Mouse (Mus musculus): ENCODE measurements around the gene Xxylt1. TPM values are rescaled to one million over a fixed set of nuclear protein-coding genes. Genes with fewer than 3 reads are reported as not detected.

Xxylt1 gene
- polyA plus RNA-seq, 1 experiment from 2014 or later, result 10.8 TPM

DNA sequence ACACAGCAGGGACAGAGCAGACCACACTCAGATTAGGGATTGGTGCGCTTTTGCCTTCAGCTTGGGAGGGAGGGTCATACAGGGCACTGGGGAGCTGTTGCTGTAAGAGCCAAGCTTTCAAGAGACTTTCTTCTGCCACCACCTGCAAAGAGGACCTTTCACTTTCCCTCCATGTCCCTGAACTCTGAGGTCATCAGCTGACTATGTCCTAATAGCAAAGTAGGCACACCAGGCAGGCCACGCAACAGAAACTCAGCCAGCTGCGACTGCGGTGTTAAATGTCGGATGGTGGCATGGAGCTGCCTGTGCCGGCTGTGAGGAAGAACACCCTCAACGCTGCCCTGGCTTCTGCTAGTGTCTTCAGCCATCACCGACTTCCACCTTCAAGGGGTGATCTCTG is 120.1 kb downstream of the Xxylt1 start:
- H3K36me3 ChIP-seq, result peaks cover 9% of the 10 kb centered on the region
- no peak overlapping the region for H3K27ac ChIP-seq
- no peaks in the 10 kb centered on the region for H3K27me3 ChIP-seq
- 83% methylated on average over 8 of the region's 8 CpGs for WGBS
- peaks cover 7% of the 10 kb centered on the region; the same call in 1 of the 2 replicates for H3K4me1 ChIP-seq (replicated peaks)
- H3K9ac ChIP-seq, result no peak overlapping the region
- H3K4me3 ChIP-seq, result no peak overlapping the region
- H3K9me3 ChIP-seq, result no peaks in the 10 kb centered on the region
- no peak overlapping the region for H3K4me2 ChIP-seq
- no peak for ATAC-seq (ENCODE audit: low FRiP score)

GRCm38 (mm10) chr16:30960266-30960665 is 121.0 kb downstream of the Xxylt1 start:
- Histone ChIP-seq H3K9me3 (no peaks in the 10 kb centered on the region), H3K4me3 (no peak overlapping the region), H3K27me3 (no peaks in the 10 kb centered on the region), H3K4me1 (replicated peaks) (peaks cover 10% of the 10 kb centered on the region; the same call in 1 of the 2 replicates), H3K36me3 (peaks cover 9% of the 10 kb centered on the region), H3K27ac (no peak overlapping the region), H3K4me2 (no peak overlapping the region), H3K9ac (no peak overlapping the region)
- no peak for ATAC-seq (ENCODE audit: low FRiP score)
- 95% methylated on average over 4 of the region's 4 CpGs for WGBS

GRCm38 (mm10) chr16:30959692-30960091 is 121.5 kb downstream of the Xxylt1 start:
- no peaks in the 10 kb centered on the region for H3K9me3 ChIP-seq
- no peak overlapping the region for H3K9ac ChIP-seq
- H3K27ac ChIP-seq, result no peak overlapping the region
- H3K4me2 ChIP-seq, result no peak overlapping the region
- peaks cover 9% of the 10 kb centered on the region for H3K36me3 ChIP-seq
- H3K27me3 ChIP-seq, result no peaks in the 10 kb centered on the region
- WGBS, result 94% methylated on average over 12 of the region's 12 CpGs
- H3K4me1 ChIP-seq (replicated peaks), result peaks cover 10% of the 10 kb centered on the region; the same call in 1 of the 2 replicates
- H3K4me3 ChIP-seq, result no peak overlapping the region
- ATAC-seq (ENCODE audit: low FRiP score), result no peak

DNA sequence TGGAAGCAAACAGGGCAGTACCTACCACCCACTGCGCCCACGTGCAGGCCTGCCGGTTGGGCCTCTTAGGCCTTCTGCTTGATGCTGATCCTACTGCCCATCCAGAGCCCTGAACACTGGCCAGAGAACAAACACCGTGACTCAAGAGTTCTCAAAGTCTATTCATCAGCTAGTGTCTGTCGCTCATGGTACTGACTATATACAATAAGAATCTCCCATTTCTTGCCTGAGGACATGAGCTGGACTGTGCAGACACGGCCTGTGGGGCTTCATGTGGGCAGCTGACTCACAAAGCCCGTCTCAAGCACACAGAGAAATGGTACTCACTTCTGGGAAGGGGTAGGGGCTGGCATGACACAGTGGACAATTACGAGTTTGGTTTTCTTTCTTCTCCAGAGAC is 125.1 kb downstream of the Xxylt1 start:
- Histone ChIP-seq H3K4me3 (no peak overlapping the region), H3K9me3 (no peaks in the 10 kb centered on the region), H3K27me3 (no peaks in the 10 kb centered on the region), H3K4me2 (no peak overlapping the region), H3K9ac (no peak overlapping the region), H3K36me3 (peaks cover 9% of the 10 kb centered on the region), H3K27ac (no peak overlapping the region), H3K4me1 (replicated peaks) (0 out of 2 replicates have a peak, but pooled peaks cover 2% of the 10 kb centered on the region)
- no peak for ATAC-seq (ENCODE audit: low FRiP score)
- WGBS, result 89% methylated on average over 8 of the region's 8 CpGs

GRCm38 (mm10) chr16:30948636-30949035 is 132.6 kb downstream of the Xxylt1 start:
- ATAC-seq (ENCODE audit: low FRiP score), result no peak
- H3K4me1 ChIP-seq (replicated peaks), result no peaks in the 10 kb centered on the region
- H3K4me3 ChIP-seq, result no peak overlapping the region
- H3K9ac ChIP-seq, result no peak overlapping the region
- no peaks in the 10 kb centered on the region for H3K9me3 ChIP-seq
- H3K27ac ChIP-seq, result no peak overlapping the region
- 77% methylated on average over 1 of the region's 1 CpGs for WGBS
- H3K36me3 ChIP-seq, result 0 out of 2 replicates have a peak, but pooled peaks cover 3% of the 10 kb centered on the region
- H3K27me3 ChIP-seq, result no peaks in the 10 kb centered on the region
- no peak overlapping the region for H3K4me2 ChIP-seq

DNA sequence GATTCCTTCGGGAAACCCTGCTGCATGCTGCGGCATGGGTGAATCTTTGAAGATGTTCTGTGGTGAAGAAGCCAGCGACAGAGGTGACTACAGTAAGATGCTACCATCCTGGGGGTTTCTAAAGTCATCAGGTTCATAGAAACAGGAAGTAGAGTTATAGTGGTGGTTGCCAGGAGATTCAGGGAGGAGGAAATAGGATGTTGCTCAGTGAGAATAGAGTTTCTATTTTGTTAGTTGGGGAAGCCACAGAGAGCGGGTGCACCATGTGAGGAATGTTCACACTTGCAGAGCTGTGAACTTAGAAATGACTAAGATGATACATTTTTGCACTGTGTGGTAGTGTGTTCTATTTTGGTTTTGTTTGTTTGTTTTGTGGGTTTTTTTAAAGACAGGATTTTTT is 133.0 kb downstream of the Xxylt1 start:
- WGBS, result 98% methylated on average over 4 of the region's 4 CpGs
- no peak overlapping the region for H3K4me2 ChIP-seq
- no peak overlapping the region for H3K4me3 ChIP-seq

GRCm38 (mm10) chr16:30944886-30945285 is 136.3 kb downstream of the Xxylt1 start:
- Histone ChIP-seq H3K27me3 (no peaks in the 10 kb centered on the region), H3K9ac (no peak overlapping the region), H3K36me3 (0 out of 2 replicates have a peak, but pooled peaks cover 3% of the 10 kb centered on the region), H3K4me1 (replicated peaks) (0 out of 2 replicates have a peak, but pooled peaks cover 3% of the 10 kb centered on the region), H3K9me3 (no peaks in the 10 kb centered on the region), H3K4me3 (no peak overlapping the region), H3K27ac (no peak overlapping the region), H3K4me2 (no peak overlapping the region)
- ATAC-seq (ENCODE audit: low FRiP score), result no peak
- WGBS, result 81% methylated on average over 8 of the region's 8 CpGs

More for the DNA sequence above, 133.0 kb downstream of the Xxylt1 start:
- Histone ChIP-seq H3K36me3 (0 out of 2 replicates have a peak, but pooled peaks cover 3% of the 10 kb centered on the region), H3K27ac (no peak overlapping the region), H3K9me3 (no peaks in the 10 kb centered on the region), H3K4me1 (replicated peaks) (no peaks in the 10 kb centered on the region), H3K27me3 (no peaks in the 10 kb centered on the region), H3K9ac (no peak overlapping the region)
- ATAC-seq (ENCODE audit: low FRiP score), result no peak

DNA sequence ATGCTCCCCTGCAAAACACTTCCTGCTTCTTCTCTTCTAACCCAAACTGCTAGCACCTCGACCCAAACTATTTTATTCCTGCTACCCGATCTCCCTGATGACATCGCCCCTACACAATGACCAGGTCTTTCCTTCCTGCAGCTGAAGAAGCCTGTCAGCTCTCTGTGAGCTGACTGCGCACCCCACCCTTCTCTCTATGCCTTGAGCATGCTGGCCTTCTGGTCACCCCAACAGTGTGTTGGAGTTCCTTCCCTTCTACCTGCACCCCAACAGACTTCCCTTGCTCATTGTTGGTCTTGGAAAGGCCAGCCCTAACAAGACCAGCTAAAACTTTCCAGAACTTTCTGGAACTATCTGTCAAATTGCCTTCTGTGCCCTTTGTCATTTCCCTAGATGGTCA is 137.3 kb downstream of the Xxylt1 start:
- no peak overlapping the region for H3K4me2 ChIP-seq
- H3K27me3 ChIP-seq, result no peaks in the 10 kb centered on the region
- H3K36me3 ChIP-seq, result 0 out of 2 replicates have a peak, but pooled peaks cover 3% of the 10 kb centered on the region
- H3K4me1 ChIP-seq (replicated peaks), result peaks cover 10% of the 10 kb centered on the region; the same call in 1 of the 2 replicates
- H3K27ac ChIP-seq, result no peak overlapping the region
- ATAC-seq (ENCODE audit: low FRiP score), result no peak
- WGBS, result 82% methylated on average over 4 of the region's 4 CpGs
- no peak overlapping the region for H3K4me3 ChIP-seq
- no peak overlapping the region for H3K9ac ChIP-seq
- H3K9me3 ChIP-seq, result no peaks in the 10 kb centered on the region

DNA sequence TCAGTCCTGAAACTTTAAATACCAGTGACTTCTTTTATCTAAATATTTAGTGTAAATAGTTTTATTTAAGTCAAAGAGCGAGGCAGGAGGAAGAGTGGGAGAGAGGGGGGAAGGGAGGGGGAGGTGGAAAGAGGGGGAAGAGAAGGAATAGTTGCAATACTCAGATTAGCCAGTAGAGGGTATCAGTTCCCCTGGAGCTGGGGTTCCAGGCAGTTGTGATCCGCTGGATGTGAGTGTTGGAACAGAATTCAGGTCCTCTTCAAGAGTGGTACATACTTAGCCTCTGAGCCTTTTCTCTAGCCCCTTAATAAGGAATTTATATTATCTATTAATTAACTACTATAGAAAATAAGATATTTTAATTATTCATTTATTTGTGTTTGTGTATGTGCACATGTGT is 140.5 kb downstream of the Xxylt1 start:
- no peaks in the 10 kb centered on the region for H3K9me3 ChIP-seq
- H3K27me3 ChIP-seq, result 0 out of 2 replicates have a peak, but pooled peaks cover 2% of the 10 kb centered on the region
- WGBS, result 76% methylated on average over 2 of the region's 2 CpGs
- no peak overlapping the region for H3K4me2 ChIP-seq
- no peak overlapping the region for H3K4me3 ChIP-seq
- no peak for ATAC-seq (ENCODE audit: low FRiP score)
- no peaks in the 10 kb centered on the region for H3K36me3 ChIP-seq
- peaks cover 10% of the 10 kb centered on the region; the same call in 1 of the 2 replicates for H3K4me1 ChIP-seq (replicated peaks)
- H3K9ac ChIP-seq, result no peak overlapping the region
- H3K27ac ChIP-seq, result no peak overlapping the region

DNA sequence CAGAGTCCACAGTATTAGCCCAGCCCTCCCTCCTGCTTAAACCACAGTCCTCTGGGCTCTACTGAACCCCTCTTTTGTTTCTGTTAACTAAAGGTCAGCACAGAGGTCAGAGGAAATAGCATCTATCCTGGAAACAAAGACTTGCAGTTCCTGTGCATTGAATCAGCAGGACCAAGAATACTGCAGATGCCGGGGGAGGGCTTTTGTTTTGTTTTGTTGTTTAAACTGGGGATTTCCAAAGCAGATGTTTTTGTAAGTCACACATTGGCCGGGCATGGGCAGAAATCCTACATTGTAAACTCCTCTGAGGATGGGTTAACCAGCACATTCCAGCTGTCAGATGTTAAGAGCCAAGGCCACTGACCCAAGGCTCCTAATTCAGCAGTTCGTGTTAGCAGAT is 141.3 kb downstream of the Xxylt1 start:
- ATAC-seq (ENCODE audit: low FRiP score), result no peak
- no peak overlapping the region for H3K27ac ChIP-seq

DNA sequence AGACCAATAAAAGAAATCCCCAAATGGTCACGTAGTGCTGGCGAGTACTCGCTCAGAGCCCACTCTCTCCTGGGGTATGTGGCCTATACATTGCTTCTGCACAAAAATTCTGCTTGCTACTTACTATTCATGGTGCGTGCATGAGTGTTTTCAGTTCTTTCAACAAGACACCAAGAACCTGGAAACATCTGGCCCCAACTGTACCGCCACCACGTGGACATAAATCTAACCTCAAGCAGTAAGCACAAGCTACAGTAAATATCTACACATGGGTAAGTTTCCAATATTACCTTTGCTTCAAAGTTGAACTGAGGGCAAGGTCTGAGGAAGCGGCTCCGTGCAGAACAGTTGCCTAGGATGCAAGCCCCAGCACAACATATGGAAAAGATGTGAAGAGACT is 142.0 kb downstream of the Xxylt1 start:
- Histone ChIP-seq H3K4me1 (replicated peaks) (peaks cover 25% of the 10 kb centered on the region), H3K27me3 (0 out of 2 replicates have a peak, but pooled peaks cover 2% of the 10 kb centered on the region), H3K4me2 (no peak overlapping the region), H3K9ac (no peak overlapping the region), H3K4me3 (no peak overlapping the region), H3K9me3 (no peaks in the 10 kb centered on the region), H3K36me3 (no peaks in the 10 kb centered on the region), H3K27ac (no peak overlapping the region)
- no peak for ATAC-seq (ENCODE audit: low FRiP score)
- 79% methylated on average over 8 of the region's 8 CpGs for WGBS

More for the DNA sequence above, 141.3 kb downstream of the Xxylt1 start:
- WGBS, result 6% methylated on average over 3 of the region's 3 CpGs
- Histone ChIP-seq H3K9ac (no peak overlapping the region), H3K4me1 (replicated peaks) (peaks cover 18% of the 10 kb centered on the region), H3K9me3 (no peaks in the 10 kb centered on the region), H3K4me2 (no peak overlapping the region), H3K36me3 (no peaks in the 10 kb centered on the region), H3K27me3 (0 out of 2 replicates have a peak, but pooled peaks cover 2% of the 10 kb centered on the region), H3K4me3 (no peak overlapping the region)

DNA sequence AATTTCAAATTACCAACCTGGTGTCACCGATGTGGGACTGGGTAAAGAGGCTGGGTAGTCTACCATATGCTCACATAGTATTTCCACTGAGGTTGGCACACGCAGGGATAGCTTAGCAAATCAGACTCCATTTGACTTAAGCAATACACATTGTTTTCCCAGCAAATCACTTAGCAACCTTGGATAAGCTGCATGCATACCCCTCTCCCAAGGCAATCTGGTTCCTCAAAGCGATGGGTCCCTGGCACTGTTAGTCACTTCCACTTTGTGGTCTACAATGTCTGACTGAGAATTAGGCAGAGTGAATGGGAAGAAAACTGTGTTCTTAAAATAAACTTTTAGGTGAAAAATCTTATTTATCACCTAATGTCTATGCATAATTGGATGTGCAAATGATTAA is 142.6 kb downstream of the Xxylt1 start:
- H3K4me1 ChIP-seq (replicated peaks), result peaks cover 26% of the 10 kb centered on the region
- H3K27me3 ChIP-seq, result 0 out of 2 replicates have a peak, but pooled peaks cover 2% of the 10 kb centered on the region
- 88% methylated on average over 3 of the region's 3 CpGs for WGBS
- H3K9me3 ChIP-seq, result no peaks in the 10 kb centered on the region
- no peak overlapping the region for H3K4me3 ChIP-seq
- ATAC-seq (ENCODE audit: low FRiP score), result no peak
- no peak overlapping the region for H3K27ac ChIP-seq
- H3K36me3 ChIP-seq, result no peaks in the 10 kb centered on the region
- H3K9ac ChIP-seq, result no peak overlapping the region
- no peak overlapping the region for H3K4me2 ChIP-seq

DNA sequence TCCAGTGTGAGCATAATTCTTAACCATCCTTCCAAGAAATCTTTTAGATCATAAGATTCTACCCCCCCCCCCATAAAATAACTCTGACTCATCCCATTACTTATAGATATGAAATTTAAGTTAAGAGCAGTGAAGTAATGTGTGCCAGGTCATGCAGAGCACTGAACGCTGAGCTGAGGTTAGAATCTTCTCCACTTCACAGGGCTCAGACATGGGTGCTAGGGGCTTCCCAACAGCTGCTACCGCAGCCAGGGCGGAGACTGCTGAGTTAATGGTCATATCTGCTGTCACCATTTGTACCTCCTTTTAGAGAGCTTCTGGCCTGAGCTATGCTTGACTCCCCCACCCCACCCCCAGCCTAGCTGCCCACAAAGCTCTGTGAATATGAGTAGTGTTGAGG is 143.6 kb downstream of the Xxylt1 start:
- H3K4me3 ChIP-seq, result no peak overlapping the region
- ATAC-seq (ENCODE audit: low FRiP score), result no peak
- 0 out of 2 replicates have a peak, but pooled peaks cover 2% of the 10 kb centered on the region for H3K27me3 ChIP-seq
- no peaks in the 10 kb centered on the region for H3K36me3 ChIP-seq
- no peak overlapping the region for H3K4me2 ChIP-seq
- no peak overlapping the region for H3K9ac ChIP-seq
- H3K27ac ChIP-seq, result no peak overlapping the region
- H3K9me3 ChIP-seq, result no peaks in the 10 kb centered on the region
- peaks cover 26% of the 10 kb centered on the region for H3K4me1 ChIP-seq (replicated peaks)
- WGBS, result 95% methylated on average over 3 of the region's 3 CpGs

All from hindbrain, embryonic 13.5 days (tissue).